Mouse (Mus musculus) small intestine, adult 2 months (tissue): ENCODE results near the gene Vps13d. TPM values are rescaled to one million over a fixed set of nuclear protein-coding genes. Genes with fewer than 3 reads are reported as not detected.

Source experiments
- H3K27ac ChIP-seq: fragments of 200-500 bp; 2 replicates; pipeline ENCODE4 v1.5.1; 2012; ENCODE audit warnings: low read depth, low read length, control low read depth, inconsistent platforms; ENCODE audit not compliant: insufficient read depth
- H3K27me3 ChIP-seq: fragments of 200-500 bp; 2 replicates; pipeline ENCODE4 v1.6.1; 2012; ENCODE audit warnings: mild to moderate bottlenecking, moderate library complexity, low read length, inconsistent platforms; ENCODE audit not compliant: control insufficient read depth, insufficient read depth
- H3K36me3 ChIP-seq: fragments of 200-500 bp; 2 replicates; pipeline ENCODE4 v1.6.1; 2012; ENCODE audit warnings: mild to moderate bottlenecking, low read length, control low read depth, inconsistent platforms; ENCODE audit not compliant: control insufficient read depth, insufficient read depth
- H3K4me1 ChIP-seq: fragments of 200-500 bp; 2 replicates; pipeline ENCODE4 v1.6.1; 2012; ENCODE audit warnings: low read length, inconsistent platforms, mixed read lengths; ENCODE audit not compliant: control insufficient read depth, insufficient read depth, insufficient read length
- H3K4me3 ChIP-seq: fragments of 200-500 bp; 2 replicates; pipeline ENCODE4 v1.5.1; 2012; ENCODE audit warnings: low read depth, mild to moderate bottlenecking, control low read depth, inconsistent platforms, low read length, moderate library complexity
- CTCF ChIP-seq: fragments of 200-500 bp; IDR thresholded peaks from 2 replicates; pipeline ENCODE4 v1.5.1; 2012; ENCODE audit warnings: low read depth, mild to moderate bottlenecking, control low read depth, inconsistent platforms, low read length, moderate library complexity, mixed read lengths; ENCODE audit not compliant: insufficient replicate concordance, insufficient read length; ENCODE audit errors: extremely low read depth
- POLR2A ChIP-seq: fragments of 200-500 bp; IDR thresholded peaks from 2 replicates; pipeline ENCODE4 v1.6.1; 2012; ENCODE audit warnings: low read depth, mild to moderate bottlenecking, control low read depth, inconsistent platforms, low read length, moderate library complexity
- WGBS: fragments of 180-500 bp; shearing (Covaris S2); methylation state at CpG from one replicate; pipeline ENCODE4 v1.1.7; 2018; 5-methylcytosine and 5-hydroxymethylcytosine counted together
- polyA plus RNA-seq: library from polyadenylated mRNA; depleted of rRNA; stranded (reverse); fragments of >200 nt; gene quantifications from 2 replicates; pipeline ENCODE4 v1.2.3, GENCODE M21; 2012

Gene Vps13d
- polyA plus RNA-seq, 1 experiment, result 11.9 TPM

DNA sequence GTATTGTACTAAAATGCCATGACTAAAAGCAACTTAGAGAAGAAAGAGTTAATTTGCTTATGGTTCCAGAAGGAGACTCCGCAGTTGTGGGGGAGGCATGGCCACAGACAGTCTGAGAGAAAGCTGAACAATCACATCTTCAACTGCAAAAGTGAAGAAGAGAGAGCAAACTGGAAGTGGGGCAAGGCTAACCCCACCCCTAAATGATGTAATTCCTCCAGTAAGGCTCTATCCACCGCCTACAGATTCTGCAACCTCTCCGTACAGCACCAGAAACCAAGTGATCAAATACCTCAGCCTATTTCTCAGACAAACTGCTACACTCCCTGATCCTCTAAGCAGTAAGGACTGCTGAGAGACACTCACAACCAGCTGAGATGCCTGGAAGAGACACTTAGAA lies 6.6 kb upstream of the Vps13d start:
- Histone ChIP-seq H3K27ac (no peak overlapping the region), H3K4me3 (no peak overlapping the region), H3K27me3 (no peaks in the 10 kb centered on the region), H3K4me1 (no peaks in the 10 kb centered on the region; the same call in 1 of the 2 replicates), H3K36me3 (no peaks in the 10 kb centered on the region)
- 61% methylated on average over 3 of the region's 3 CpGs for WGBS
- TF ChIP-seq CTCF, result no peak
- TF ChIP-seq POLR2A, result no peak

DNA sequence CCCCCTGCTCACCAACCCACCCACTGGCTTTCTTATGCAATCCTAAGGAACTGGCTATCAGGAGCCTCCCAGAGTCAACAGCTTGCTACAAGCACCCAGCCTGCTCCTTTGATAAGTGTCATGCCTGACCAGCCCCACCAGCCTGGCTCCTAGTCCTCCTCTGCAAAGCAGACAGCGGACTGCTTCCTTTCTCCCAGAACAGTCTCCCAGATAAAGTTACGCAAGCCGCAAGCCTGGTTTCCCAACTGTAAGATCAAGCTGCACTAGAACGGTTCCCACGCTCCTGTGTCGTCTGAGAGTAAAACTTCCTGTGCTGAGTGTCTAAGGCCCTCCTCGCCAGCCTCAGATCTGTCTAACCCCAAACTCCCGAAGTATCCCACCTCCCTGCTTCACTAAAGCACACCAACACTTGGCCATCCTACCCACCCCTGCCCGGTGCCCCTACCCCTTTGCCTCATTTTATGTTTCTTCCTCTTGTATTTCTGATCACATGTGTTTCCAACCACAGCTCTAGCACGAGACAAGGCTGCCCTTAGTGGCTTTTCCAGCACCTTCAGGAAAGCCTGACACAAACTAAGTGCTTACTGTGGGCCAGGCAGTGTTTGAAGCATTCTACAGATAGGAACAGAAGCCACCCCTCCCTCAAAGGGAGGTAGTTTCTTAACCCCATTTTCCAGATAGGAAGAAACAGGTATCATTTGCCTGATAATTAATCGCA lies 5.3 kb upstream of the Vps13d start:
- H3K4me3 ChIP-seq, result no peak overlapping the region
- H3K36me3 ChIP-seq, result no peaks in the 10 kb centered on the region
- peak overlapping the region; percentile 3; the same call in 1 of the 2 replicates for H3K27ac ChIP-seq
- H3K4me1 ChIP-seq, result no peaks in the 10 kb centered on the region; the same call in 1 of the 2 replicates
- no peaks in the 10 kb centered on the region for H3K27me3 ChIP-seq
- WGBS, result 21% methylated on average over 11 of the region's 11 CpGs
- TF ChIP-seq POLR2A (no peak), CTCF (no peak)

DNA sequence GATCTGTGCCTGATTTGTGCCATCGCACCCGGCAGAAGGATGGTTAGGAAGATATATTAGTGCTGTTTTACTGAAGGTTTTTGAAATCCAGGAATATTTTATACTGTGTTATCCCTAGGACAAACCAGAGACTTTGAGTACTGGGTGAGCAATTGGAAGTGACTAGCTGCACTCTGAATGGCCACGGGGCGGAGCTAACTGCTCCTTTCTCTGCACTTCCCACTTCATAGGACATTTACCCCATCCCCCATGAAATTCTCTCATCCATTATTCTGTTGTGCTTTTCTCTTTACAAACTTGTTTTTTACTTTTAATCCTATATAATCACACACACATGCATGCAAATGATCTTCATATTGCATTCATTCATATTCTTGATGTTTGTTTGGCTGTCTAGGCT lies 1.8 kb upstream of the Vps13d start:
- TF ChIP-seq CTCF (no peak), POLR2A (no peak)
- 76% methylated on average over 4 of the region's 4 CpGs for WGBS
- Histone ChIP-seq H3K4me1 (peaks cover 5% of the 10 kb centered on the region; the same call in 1 of the 2 replicates), H3K4me3 (no peak overlapping the region), H3K27ac (no peak overlapping the region), H3K27me3 (no peaks in the 10 kb centered on the region), H3K36me3 (no peaks in the 10 kb centered on the region)

DNA sequence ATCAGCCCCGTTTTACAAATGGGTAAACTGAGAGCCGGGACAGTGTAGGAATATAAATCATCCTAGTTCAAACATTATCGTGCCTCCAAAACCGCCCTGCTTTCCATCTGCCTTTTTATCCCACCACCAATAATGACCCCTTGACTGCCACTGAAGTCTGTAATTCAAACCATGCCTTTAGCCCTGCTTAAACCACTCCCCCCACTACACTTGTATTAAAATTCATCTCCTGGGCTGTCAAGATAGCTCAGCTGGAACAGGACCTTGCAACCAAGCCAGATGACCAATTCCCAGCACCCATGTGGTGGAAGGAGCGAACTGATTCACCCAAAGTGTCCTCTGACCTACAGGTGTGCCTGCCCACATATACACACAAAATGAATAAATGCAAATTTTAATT lies 367 bp upstream of the Vps13d start:
- Histone ChIP-seq H3K27ac (no peak overlapping the region), H3K4me1 (peaks cover 5% of the 10 kb centered on the region; the same call in 1 of the 2 replicates), H3K36me3 (peaks cover 6% of the 10 kb centered on the region; the same call in 1 of the 2 replicates), H3K27me3 (no peaks in the 10 kb centered on the region), H3K4me3 (no peak overlapping the region)
- TF ChIP-seq CTCF (no peak), POLR2A (no peak)
- 22% methylated on average over 5 of the region's 5 CpGs for WGBS

DNA sequence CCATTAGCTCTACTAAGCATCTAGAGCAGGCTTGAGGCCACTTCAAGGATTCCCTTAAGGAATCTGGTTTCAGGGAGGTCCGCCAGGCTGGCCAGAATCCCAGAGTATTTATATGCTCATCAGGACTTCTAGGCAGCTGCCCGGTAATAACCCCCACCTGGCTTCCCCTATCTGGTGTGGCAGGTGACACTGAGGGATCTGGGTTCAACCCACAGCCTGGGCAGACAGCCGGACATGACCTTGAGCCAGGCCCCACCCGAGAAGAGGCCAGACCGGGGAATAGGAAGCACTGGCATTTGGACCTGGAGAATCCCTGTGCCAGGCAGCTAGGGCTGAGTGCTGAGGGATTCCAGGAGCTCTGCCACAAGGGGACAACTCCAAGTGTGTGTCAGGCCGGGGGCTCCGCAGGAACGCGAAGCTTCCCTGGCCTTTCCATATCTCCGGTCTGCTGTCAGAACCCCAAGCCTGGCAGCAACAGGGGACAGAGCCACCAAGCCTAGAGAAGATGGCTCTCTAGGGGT lies 754 bp downstream of the Vps13d start:
- Histone ChIP-seq H3K36me3 (peaks cover 9% of the 10 kb centered on the region), H3K4me3 (peak overlapping the region; percentile 97), H3K4me1 (peaks cover 5% of the 10 kb centered on the region; the same call in 1 of the 2 replicates), H3K27ac (peak overlapping the region; percentile 87), H3K27me3 (no peaks in the 10 kb centered on the region)
- 2% methylated on average over 10 of the region's 10 CpGs for WGBS
- TF ChIP-seq POLR2A (peak; percentile 47; the same call in 1 of the 2 replicates), CTCF (no peak)

DNA sequence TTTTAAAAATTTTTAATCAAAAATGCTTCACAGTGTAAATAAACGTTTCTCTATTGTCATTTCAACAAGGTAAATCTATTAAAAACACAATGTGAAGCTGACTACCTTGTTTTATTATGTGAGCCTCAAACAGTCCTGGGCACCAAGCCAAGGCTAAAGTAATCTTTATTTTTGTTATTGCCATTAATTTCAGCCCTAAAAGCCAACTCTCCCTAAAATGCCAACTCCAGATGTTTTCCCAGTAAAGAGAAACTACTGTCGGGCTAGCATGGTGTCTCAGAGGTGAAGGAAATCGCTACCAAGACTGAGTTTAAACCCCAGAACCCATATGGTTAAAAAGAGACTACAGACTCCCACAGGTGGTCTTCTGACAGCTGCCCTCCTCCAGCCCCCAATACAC lies 1.4 kb downstream of the Vps13d start:
- peak overlapping the region; percentile 87 for H3K27ac ChIP-seq
- H3K4me3 ChIP-seq, result no peak overlapping the region
- no peaks in the 10 kb centered on the region for H3K27me3 ChIP-seq
- peaks cover 11% of the 10 kb centered on the region for H3K36me3 ChIP-seq
- no peak for TF ChIP-seq CTCF
- no peak for TF ChIP-seq POLR2A
- peaks cover 7% of the 10 kb centered on the region; the same call in 1 of the 2 replicates for H3K4me1 ChIP-seq
- 4% methylated on average over 3 of the region's 3 CpGs for WGBS

DNA sequence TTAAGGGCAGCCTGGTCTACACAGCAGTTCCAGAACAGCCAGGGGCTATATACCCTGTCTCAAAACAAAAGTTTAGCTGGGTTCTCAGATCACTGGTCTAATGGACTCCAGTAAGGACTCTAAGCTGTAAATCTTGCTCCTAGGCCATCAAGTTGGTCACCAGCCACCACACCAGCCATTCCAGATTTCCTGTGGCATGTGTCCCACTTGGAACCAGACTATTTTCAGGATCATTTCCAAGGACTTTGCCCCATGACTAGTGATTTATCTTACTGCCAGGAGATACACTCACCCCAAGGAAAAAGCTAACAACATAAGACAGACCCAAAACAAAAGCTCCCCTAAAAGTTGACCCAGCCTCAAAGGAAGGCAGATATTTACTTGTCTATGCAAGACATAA lies 2.1 kb downstream of the Vps13d start:
- TF ChIP-seq POLR2A (no peak), CTCF (no peak)
- no peak overlapping the region for H3K4me3 ChIP-seq
- H3K36me3 ChIP-seq, result peaks cover 11% of the 10 kb centered on the region
- H3K4me1 ChIP-seq, result peaks cover 10% of the 10 kb centered on the region; the same call in 1 of the 2 replicates
- H3K27me3 ChIP-seq, result no peaks in the 10 kb centered on the region
- peak overlapping the region; percentile 49; the same call in 1 of the 2 replicates for H3K27ac ChIP-seq
